Mouse (Mus musculus): ENCODE data around the gene Ntf3.

DNA sequence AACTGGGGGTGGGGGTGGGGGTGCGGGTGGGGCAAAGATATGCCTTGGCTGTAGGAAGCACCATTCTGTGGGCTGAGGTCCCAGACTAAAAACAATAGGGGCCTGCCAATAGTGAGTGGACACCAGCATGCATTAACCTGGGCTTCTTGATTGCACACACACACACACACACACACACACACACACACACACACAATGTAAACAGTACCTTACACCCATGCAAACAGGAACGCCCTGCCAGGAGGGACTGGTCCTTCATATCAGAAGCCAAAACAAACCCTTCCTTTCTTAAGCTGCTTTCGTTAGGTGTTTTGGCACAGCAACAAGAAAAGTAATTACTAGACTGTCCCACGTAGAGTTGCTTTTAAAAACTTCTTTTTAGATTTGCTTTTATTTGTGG lies 4.1 kb upstream of the Ntf3 start:
- TF ChIP-seq CTCF (conservative IDR thresholded peaks at IDR 0.05; ENCODE audit: low read length) (no peak), POU5F1 (IDR thresholded peaks at IDR 0.05; ENCODE audit: borderline replicate concordance, low read length) (no peak)
